9 mouse cellular contexts compared by ENCODE assay signal in genomic region chr8:119277047-119277451, GRCm38 (mm10).
DNase-seq lines count a peak whose midpoint lies in the region; ATAC-seq and TF ChIP-seq lines count a peak whose summit lies in the region.
"Had no signal": no experiment of that assay in that cellular context is flagged by ENCODE, and none has a peak within 500 bp of the region (broad histone marks: within the 10 kb centered on the region; RNA-seq: fewer than 3 reads in every experiment).

No protein-coding gene starts in this region.

- no peak overlapping the region for H3K9ac ChIP-seq in stomach, embryonic 15.5 days
- no peak overlapping the region for H3K9ac ChIP-seq in stomach, postnatal 0 days (ENCODE audit: low read length)
- peak overlapping the region; percentile 63 for H3K9ac ChIP-seq in heart, embryonic 13.5 days
- no peak overlapping the region for H3K9ac ChIP-seq in lung, embryonic 15.5 days

- H3K36me3 ChIP-seq in stomach, embryonic 15.5 days = no peaks in the 10 kb centered on the region
- no peaks in the 10 kb centered on the region for H3K36me3 ChIP-seq in stomach, postnatal 0 days (ENCODE audit: control insufficient read depth, insufficient read depth, low read length)
- H3K36me3 ChIP-seq in heart, embryonic 13.5 days = no peaks in the 10 kb centered on the region
- no peaks in the 10 kb centered on the region for H3K36me3 ChIP-seq in lung, embryonic 15.5 days

- 41% methylated on average over 3 of the region's 3 CpGs for whole genome bisulfite sequencing in stomach, embryonic 15.5 days
- 43% methylated on average over 3 of the region's 3 CpGs for WGBS in stomach, postnatal 0 days
- 23% methylated on average over 3 of the region's 3 CpGs for WGBS in heart, embryonic 13.5 days
- 27% methylated on average over 3 of the region's 3 CpGs for WGBS in lung, embryonic 15.5 days

- no peaks in the 10 kb centered on the region for H3K4me1 ChIP-seq in stomach, embryonic 15.5 days
- no peaks in the 10 kb centered on the region for H3K4me1 ChIP-seq in stomach, postnatal 0 days (replicated peaks; ENCODE audit: control insufficient read depth, insufficient read depth)
- peaks cover 30% of the 10 kb centered on the region for H3K4me1 ChIP-seq in heart, embryonic 13.5 days
- peaks cover 14% of the 10 kb centered on the region; the same call in 1 of the 2 replicates for H3K4me1 ChIP-seq in lung, embryonic 15.5 days

- no peaks in the 10 kb centered on the region for H3K27me3 ChIP-seq in stomach, embryonic 15.5 days (replicated peaks)
- H3K27me3 ChIP-seq in stomach, postnatal 0 days (ENCODE audit: control insufficient read depth, insufficient read depth, low read length) = no peaks in the 10 kb centered on the region
- no peaks in the 10 kb centered on the region for H3K27me3 ChIP-seq in heart, embryonic 13.5 days (replicated peaks)
- H3K27me3 ChIP-seq in lung, embryonic 15.5 days = no peaks in the 10 kb centered on the region

- no peak for TF ChIP-seq CTCF in stomach, postnatal 0 days (IDR thresholded peaks at IDR 0.05; ENCODE audit: low read depth)

- DNase-seq in stomach, postnatal 0 days (ENCODE audit: low spot score) = no peak
- no peak for DNase-seq in urinary bladder, adult 18-20 months (ENCODE audit: low spot score in 2 of 2)
- no peak for DNase-seq in retina, postnatal 1 day
- no peak for DNase-seq in thymus, postnatal 36 days
- DNase-seq: cerebellum, postnatal 36 days; thymus, postnatal 14 days had no signal

- no peak overlapping the region for H3K4me2 ChIP-seq in stomach, embryonic 15.5 days
- no peak overlapping the region for H3K4me2 ChIP-seq in stomach, postnatal 0 days (replicated peaks; ENCODE audit: low read depth)
- H3K4me2 ChIP-seq in heart, embryonic 13.5 days = peak overlapping the region; percentile 51
- H3K4me2 ChIP-seq in lung, embryonic 15.5 days = peak overlapping the region; percentile 14; the same call in 1 of the 2 replicates

- H3K27ac ChIP-seq in stomach, embryonic 15.5 days = 0 out of 2 replicates have a peak overlapping the region, but pooled peaks have one; percentile 18
- no peak overlapping the region for H3K27ac ChIP-seq in stomach, postnatal 0 days (replicated peaks)
- H3K27ac ChIP-seq in heart, embryonic 13.5 days (replicated peaks) = peak overlapping the region; percentile 96
- peak overlapping the region; percentile 75 for H3K27ac ChIP-seq in lung, embryonic 15.5 days

- H3K4me3 ChIP-seq in stomach, embryonic 15.5 days (replicated peaks) = no peak overlapping the region
- H3K4me3 ChIP-seq in stomach, postnatal 0 days (ENCODE audit: low read depth, low read length) = no peak overlapping the region
- H3K4me3 ChIP-seq in heart, embryonic 13.5 days = peak overlapping the region; percentile 13; the same call in 1 of the 2 replicates
- H3K4me3 ChIP-seq in lung, embryonic 15.5 days = no peak overlapping the region

- ATAC-seq in stomach, embryonic 15.5 days (ENCODE audit: insufficient read depth, low FRiP score, low read depth) = no peak
- ATAC-seq in stomach, postnatal 0 days (ENCODE audit: low FRiP score, low TSS enrichment) = no peak
- peak; percentile 92 for ATAC-seq in heart, embryonic 13.5 days (ENCODE audit: extremely low read depth, insufficient number of reproducible peaks, low FRiP score, low TSS enrichment)
- peak; percentile 90 for ATAC-seq in lung, embryonic 15.5 days (ENCODE audit: borderline replicate concordance, extremely low read depth, low FRiP score, low TSS enrichment)

- TF ChIP-seq EP300 in stomach, postnatal 0 days (optimal IDR thresholded peaks at IDR 0.05) = no peak

- H3K9me3 ChIP-seq in stomach, embryonic 15.5 days = no peaks in the 10 kb centered on the region
- no peaks in the 10 kb centered on the region for H3K9me3 ChIP-seq in stomach, postnatal 0 days (ENCODE audit: control insufficient read depth, low read length)
- no peaks in the 10 kb centered on the region for H3K9me3 ChIP-seq in heart, embryonic 13.5 days
- H3K9me3 ChIP-seq in lung, embryonic 15.5 days = no peaks in the 10 kb centered on the region

Comparison
In these comparisons a context has a peak if more than half of its experiments do, and no peak if none do; other contexts are left out.
1. ATAC-seq: peak in heart, embryonic 13.5 days (single experiment) and lung, embryonic 15.5 days (single experiment); none in stomach, embryonic 15.5 days (single experiment) and stomach, postnatal 0 days (single experiment).
2. H3K4me2 ChIP-seq: peak in heart, embryonic 13.5 days (single experiment) and lung, embryonic 15.5 days (single experiment); none in stomach, embryonic 15.5 days (single experiment) and stomach, postnatal 0 days (single experiment).